Mouse (Mus musculus): ENCODE results near the gene Rxrg. TPM values are rescaled to one million over a fixed set of nuclear protein-coding genes. Genes with fewer than 3 reads are reported as not detected.

The Rxrg gene
- total and polyA plus RNA-seq, 3 experiments: not detected

GRCm38 (mm10) chr1:167617131-167617530 lies 18.9 kb downstream of the Rxrg start:
- no peak for TF ChIP-seq RCOR1 (IDR thresholded peaks at IDR 0.05; ENCODE audit: low read depth, low read length)
- no peak for TF ChIP-seq MEF2A (IDR thresholded peaks at IDR 0.05; ENCODE audit: extremely low read depth, insufficient replicate concordance, low read depth, low read length, poor library complexity, severe bottlenecking)
- no peak for TF ChIP-seq ZNF384 (IDR thresholded peaks at IDR 0.05; ENCODE audit: low read depth, low read length)
- TF ChIP-seq ELF1 (IDR thresholded peaks at IDR 0.05; ENCODE audit: low read depth, low read length): no peak
- no peak for TF ChIP-seq SMC3 (IDR thresholded peaks at IDR 0.05; ENCODE audit: low read depth, low read length)

GRCm38 (mm10) chr1:167617995-167618489 lies 19.9 kb downstream of the Rxrg start:
- Histone ChIP-seq H3K4me1 (ENCODE audit: control insufficient read depth in 1 of 2, insufficient read depth in 2 of 2, low read length in 2 of 2) (no peaks in the 10 kb centered on the region), H3K4me3 (ENCODE audit: control insufficient read depth in 1 of 2, insufficient read depth in 1 of 2, low read depth in 2 of 2, low read length in 2 of 2) (no peak overlapping the region), H3K79me2 (ENCODE audit: control insufficient read depth, insufficient read depth, low read length, poor library complexity) (no peaks in the 10 kb centered on the region), H3K27me3 (ENCODE audit: control insufficient read depth in 1 of 2, insufficient read depth in 2 of 2, low read length in 2 of 2) (no peaks in the 10 kb centered on the region), H3K9ac (ENCODE audit: control insufficient read depth, low read depth, low read length, poor library complexity, severe bottlenecking) (no peak overlapping the region), H3K9me3 (replicated peaks; ENCODE audit: insufficient read depth, low read length) (no peaks in the 10 kb centered on the region), H3K27ac (ENCODE audit: control insufficient read depth, low read depth, low read length) (no peak overlapping the region), H3K36me3 (ENCODE audit: control insufficient read depth in 1 of 2, insufficient read depth in 2 of 2, low read length in 2 of 2) (no peaks in the 10 kb centered on the region)
- TF ChIP-seq UBTF (IDR thresholded peaks at IDR 0.05; ENCODE audit: borderline replicate concordance, insufficient read depth, low read depth, low read length) (no peak), MXI1 (IDR thresholded peaks at IDR 0.05; ENCODE audit: low read depth, low read length) (no peak), EP300 (IDR thresholded peaks at IDR 0.05; ENCODE audit: low read depth in 1 of 2, low read length in 2 of 2) (no peak), MYC (IDR thresholded peaks at IDR 0.05; ENCODE audit: low read depth, low read length) (no peak), HCFC1 (IDR thresholded peaks at IDR 0.05; ENCODE audit: low read depth, low read length) (no peak), MAFK (IDR thresholded peaks at IDR 0.05; ENCODE audit: borderline replicate concordance, low read depth, low read length) (no peak), MYB (IDR thresholded peaks at IDR 0.05; ENCODE audit: low read depth, low read length) (no peak), ETS1 (IDR thresholded peaks at IDR 0.05; ENCODE audit: low read depth, low read length) (no peak)
- no peak for DNase-seq (ENCODE audit: low read depth, low spot score)

More at GRCm38 (mm10) chr1:167617131-167617530, 18.9 kb downstream of the Rxrg start:
- H3K36me3 ChIP-seq (ENCODE audit: control insufficient read depth in 1 of 2, insufficient read depth in 2 of 2, low read length in 2 of 2): no peaks in the 10 kb centered on the region
- no peaks in the 10 kb centered on the region for H3K4me1 ChIP-seq (ENCODE audit: control insufficient read depth in 1 of 2, insufficient read depth in 2 of 2, low read length in 2 of 2)
- no peak overlapping the region for H3K27ac ChIP-seq (ENCODE audit: control insufficient read depth, low read depth, low read length)
- no peaks in the 10 kb centered on the region for H3K9me3 ChIP-seq (replicated peaks; ENCODE audit: insufficient read depth, low read length)
- no peak overlapping the region for H3K9ac ChIP-seq (ENCODE audit: control insufficient read depth, low read depth, low read length, poor library complexity, severe bottlenecking)
- H3K79me2 ChIP-seq (ENCODE audit: control insufficient read depth, insufficient read depth, low read length, poor library complexity): no peaks in the 10 kb centered on the region
- DNase-seq (ENCODE audit: low read depth, low spot score): no peak
- H3K27me3 ChIP-seq (ENCODE audit: control insufficient read depth in 1 of 2, insufficient read depth in 2 of 2, low read length in 2 of 2): no peaks in the 10 kb centered on the region
- no peak overlapping the region for H3K4me3 ChIP-seq (ENCODE audit: control insufficient read depth in 1 of 2, insufficient read depth in 1 of 2, low read depth in 2 of 2, low read length in 2 of 2)

GRCm38 (mm10) chr1:167620206-167620795 lies 22.1 kb downstream of the Rxrg start:
- no peak for TF ChIP-seq MAX (IDR thresholded peaks at IDR 0.05; ENCODE audit: low read length)
- no peak for TF ChIP-seq ZKSCAN1 (IDR thresholded peaks at IDR 0.05; ENCODE audit: low read depth, low read length)
- no peak for TF ChIP-seq NELFE (IDR thresholded peaks at IDR 0.05; ENCODE audit: low read depth, low read length)
- no peak for TF ChIP-seq CHD2 (IDR thresholded peaks at IDR 0.05; ENCODE audit: low read length)
- TF ChIP-seq TCF12 (IDR thresholded peaks at IDR 0.05; ENCODE audit: low read depth, low read length): no peak
- TF ChIP-seq GABPA (IDR thresholded peaks at IDR 0.05; ENCODE audit: low read depth, low read length): no peak
- no peak for TF ChIP-seq CHD1 (IDR thresholded peaks at IDR 0.05; ENCODE audit: low read depth, low read length)
- TF ChIP-seq ELF1 (IDR thresholded peaks at IDR 0.05; ENCODE audit: low read depth, low read length): no peak
- DNase-seq (ENCODE audit: low read depth, low spot score): no peak
- Histone ChIP-seq H3K9me3 (replicated peaks; ENCODE audit: insufficient read depth, low read length) (no peaks in the 10 kb centered on the region), H3K79me2 (ENCODE audit: control insufficient read depth, insufficient read depth, low read length, poor library complexity) (no peaks in the 10 kb centered on the region), H3K36me3 (ENCODE audit: control insufficient read depth in 1 of 2, insufficient read depth in 2 of 2, low read length in 2 of 2) (no peaks in the 10 kb centered on the region), H3K4me1 (ENCODE audit: control insufficient read depth in 1 of 2, insufficient read depth in 2 of 2, low read length in 2 of 2) (no peaks in the 10 kb centered on the region), H3K27me3 (ENCODE audit: control insufficient read depth in 1 of 2, insufficient read depth in 2 of 2, low read length in 2 of 2) (no peaks in the 10 kb centered on the region), H3K4me3 (ENCODE audit: control insufficient read depth in 1 of 2, insufficient read depth in 1 of 2, low read depth in 2 of 2, low read length in 2 of 2) (no peak overlapping the region), H3K9ac (ENCODE audit: control insufficient read depth, low read depth, low read length, poor library complexity, severe bottlenecking) (no peak overlapping the region), H3K27ac (ENCODE audit: control insufficient read depth, low read depth, low read length) (no peak overlapping the region)

All from MEL (cell line).